Mouse (Mus musculus): ENCODE data around the gene Prn.

GRCm38 (mm10) chr2:131883136-131883535 lies 26.6 kb upstream of the Prn start:
- TF ChIP-seq CTCF (IDR thresholded peaks at IDR 0.05; ENCODE audit: low read depth) = no peak
- TF ChIP-seq EP300 (IDR thresholded peaks at IDR 0.05; ENCODE audit: low read depth) = no peak
